12 mouse cellular contexts compared by ENCODE assay signal in the genomic region with DNA sequence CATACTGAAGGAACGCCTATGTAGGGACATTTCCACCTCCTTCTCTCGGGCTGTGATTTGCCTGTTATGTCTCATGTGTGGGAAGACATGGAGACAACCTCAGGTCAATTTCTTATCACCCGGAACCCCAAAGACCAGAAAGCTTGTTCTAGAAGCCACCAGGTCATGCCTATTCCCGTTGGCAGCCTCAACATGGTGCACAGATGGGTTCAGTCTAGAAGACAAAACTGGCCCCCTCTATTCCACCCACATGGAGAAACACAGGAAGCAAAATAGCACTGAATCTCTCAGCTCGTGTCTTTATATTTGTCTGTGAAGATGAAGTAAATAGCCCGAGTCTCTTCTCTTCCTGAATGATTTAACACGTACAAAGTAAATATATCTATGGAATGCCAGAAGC.
"Had no signal": no experiment of that assay in that cellular context is flagged by ENCODE, and none has a peak within 500 bp of the region (broad histone marks: within the 10 kb centered on the region; RNA-seq: fewer than 3 reads in every experiment).

No protein-coding gene starts in this region.

- DNase-seq: kidney, adult 2 months; kidney, postnatal 25 days; lung, adult 18-20 months; retina, postnatal 1 day; thymus, adult 18-20 months; thymus, postnatal 36 days had no signal

- H3K27ac ChIP-seq: limb, embryonic 13.5 days; liver, embryonic 14.5 days; midbrain, embryonic 15.5 days; neural tube, embryonic 13.5 days; stomach, postnatal 0 days had no signal

- H3K27me3 ChIP-seq: limb, embryonic 13.5 days; midbrain, embryonic 15.5 days; neural tube, embryonic 13.5 days had no signal

- H3K36me3 ChIP-seq: limb, embryonic 13.5 days; neural tube, embryonic 13.5 days had no signal

- ATAC-seq: intestine, embryonic 16.5 days; midbrain, embryonic 15.5 days had no signal

- H3K4me3 ChIP-seq: limb, embryonic 13.5 days; midbrain, embryonic 15.5 days; neural tube, embryonic 13.5 days had no signal

- H3K4me1 ChIP-seq: midbrain, embryonic 15.5 days had no signal
